Mouse (Mus musculus) E14TG2a.4 (cell line): ENCODE data around the gene Sprr2a3.
"Not testable (repeated sequence)": the region's sequence is repeated elsewhere in the genome, so short reads cannot be mapped to it uniquely, and the experiment has no call there.

ENCODE experiments used
- H3K27me3 ChIP-seq: 2 replicates; pipeline ENCODE4 v1.6.1; 2014; ENCODE audit warnings: low read length, control low read depth; ENCODE audit not compliant: insufficient read depth
- H3K36me3 ChIP-seq: 2 replicates; pipeline ENCODE4 v1.6.1; 2014; ENCODE audit warnings: low read length, control low read depth; ENCODE audit not compliant: insufficient read depth
- H3K4me1 ChIP-seq: replicated peaks from 2 replicates; pipeline ENCODE4 v1.6.1; 2014; ENCODE audit warnings: low read depth, low read length, control low read depth
- H3K4me3 ChIP-seq: replicated peaks from 2 replicates; pipeline ENCODE4 v1.5.1; 2014; ENCODE audit warnings: mild to moderate bottlenecking, low read length
- H3K9me3 ChIP-seq: 2 replicates; pipeline ENCODE4 v1.6.1; 2014; ENCODE audit warnings: low read length, control low read depth

Gene Sprr2a3

DNA sequence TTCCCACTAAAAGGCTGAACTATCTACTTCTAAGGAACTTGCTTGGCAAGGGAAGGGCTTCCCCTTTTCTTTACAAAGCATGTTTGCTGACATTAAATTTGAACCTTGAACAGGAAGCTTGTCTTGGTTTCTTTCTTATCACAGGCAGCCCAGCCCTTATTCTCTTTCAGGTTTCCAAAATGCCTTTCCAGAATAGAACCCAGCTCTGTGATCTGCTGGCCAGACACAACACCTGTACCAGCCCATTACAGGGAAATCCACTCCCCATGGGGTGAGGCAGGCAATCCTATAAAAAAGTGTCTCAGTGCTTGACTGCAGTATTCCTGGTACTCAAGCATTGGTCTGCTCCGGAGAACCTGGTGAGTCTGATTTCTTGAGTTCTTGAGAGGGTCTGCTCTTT lies at the start of gene Sprr2a3:
Gene Sprr2a3, plus strand, starts transcription at position 317 of the 400 bp plus-strand sequence.
- H3K9me3 ChIP-seq, H3K27me3 ChIP-seq, H3K36me3 ChIP-seq, H3K4me3 ChIP-seq, H3K4me1 ChIP-seq: not testable (repeated sequence)

DNA sequence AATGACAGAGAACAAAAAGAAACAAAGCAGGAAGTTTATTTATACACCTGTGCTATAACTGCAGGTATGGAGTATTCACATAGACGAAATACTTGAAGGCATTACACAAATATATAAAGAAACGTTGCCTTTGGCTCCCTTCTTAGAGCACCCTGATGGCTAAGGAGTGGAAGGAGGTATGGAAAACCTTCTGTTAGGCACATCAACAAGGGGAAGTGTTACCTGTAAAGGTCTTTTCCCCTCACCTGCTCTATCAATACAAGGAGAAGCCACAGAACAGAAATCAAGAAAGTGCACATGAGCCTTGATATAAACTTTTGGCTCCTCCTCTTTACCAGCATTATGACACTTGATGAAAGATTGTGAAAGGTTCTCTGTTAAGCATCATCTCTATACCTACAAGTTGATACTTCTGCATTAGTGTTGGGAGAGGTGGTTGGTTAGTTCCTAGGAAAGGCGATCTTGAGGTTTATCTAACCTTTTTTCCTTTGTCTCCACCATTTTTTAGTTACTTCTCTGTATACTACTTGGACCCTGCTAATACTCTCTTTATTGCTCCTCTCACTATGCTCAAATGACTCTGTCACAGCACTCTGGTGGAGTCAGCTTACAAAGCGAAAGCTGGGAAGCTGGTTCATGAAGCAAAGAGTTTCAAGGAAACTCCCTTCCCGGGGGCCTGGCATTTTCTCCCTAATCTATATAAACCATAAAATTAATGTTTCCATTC lies 48.6 kb upstream of the Sprr2a3 start:
- not testable (repeated sequence) for H3K36me3 ChIP-seq, H3K4me3 ChIP-seq, H3K27me3 ChIP-seq, H3K4me1 ChIP-seq, H3K9me3 ChIP-seq

GRCm38 (mm10) chr3:92238736-92239135 lies 46.5 kb upstream of the Sprr2a3 start:
- not testable (repeated sequence) for H3K4me3 ChIP-seq, H3K9me3 ChIP-seq, H3K27me3 ChIP-seq, H3K4me1 ChIP-seq, H3K36me3 ChIP-seq

DNA sequence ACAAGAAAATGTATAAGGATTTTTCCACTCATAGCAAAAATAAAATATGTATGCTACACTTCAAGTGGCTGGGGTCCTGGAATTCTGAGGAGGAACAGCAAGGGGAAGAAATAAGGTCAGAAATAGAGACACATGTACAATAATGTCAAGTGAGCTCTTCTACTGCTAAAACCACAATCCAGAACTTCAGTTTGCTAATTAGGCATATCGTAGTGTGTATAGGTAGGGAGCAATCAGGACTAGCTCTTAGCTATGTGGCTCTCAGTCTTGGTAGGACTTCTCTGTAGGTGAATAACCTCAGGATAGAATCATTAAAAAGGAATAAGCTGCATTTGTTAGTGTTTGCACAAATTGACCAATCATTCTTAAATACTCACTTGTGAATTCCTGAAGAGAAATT lies 46.0 kb upstream of the Sprr2a3 start:
- H3K36me3 ChIP-seq, H3K4me3 ChIP-seq, H3K9me3 ChIP-seq, H3K4me1 ChIP-seq, H3K27me3 ChIP-seq: not testable (repeated sequence)

DNA sequence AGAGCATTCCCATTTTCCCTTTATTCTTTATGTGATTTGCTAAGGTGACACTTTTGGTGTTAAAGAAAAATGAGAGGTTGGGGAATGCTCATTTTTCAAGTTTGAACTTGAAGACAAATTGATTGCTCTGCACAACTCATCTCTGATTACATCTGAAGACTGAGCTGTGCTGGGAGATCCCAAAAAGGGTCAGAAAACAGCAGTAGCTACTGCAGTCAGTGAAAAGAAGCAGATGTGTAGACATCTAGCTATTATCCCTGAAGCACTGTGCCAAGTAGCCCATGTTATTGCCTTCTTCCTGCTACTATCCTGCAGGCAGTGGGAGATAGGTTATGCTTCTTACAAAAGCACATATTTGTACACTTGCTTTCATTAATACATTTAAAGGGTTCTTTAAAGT lies 40.4 kb upstream of the Sprr2a3 start:
- not testable (repeated sequence) for H3K27me3 ChIP-seq, H3K4me1 ChIP-seq, H3K36me3 ChIP-seq, H3K9me3 ChIP-seq, H3K4me3 ChIP-seq

- not testable (repeated sequence) for H3K27me3 ChIP-seq, H3K9me3 ChIP-seq, H3K36me3 ChIP-seq, H3K4me1 ChIP-seq, H3K4me3 ChIP-seq
These were observed 39.0 kb upstream of the Sprr2a3 start for GRCm38 (mm10) chr3:92246245-92246644.

GRCm38 (mm10) chr3:92248494-92248893 lies 36.7 kb upstream of the Sprr2a3 start:
- not testable (repeated sequence) for H3K27me3 ChIP-seq, H3K4me3 ChIP-seq, H3K4me1 ChIP-seq, H3K36me3 ChIP-seq, H3K9me3 ChIP-seq

GRCm38 (mm10) chr3:92250450-92250849 lies 34.8 kb upstream of the Sprr2a3 start:
- H3K9me3 ChIP-seq, H3K27me3 ChIP-seq, H3K4me1 ChIP-seq, H3K4me3 ChIP-seq, H3K36me3 ChIP-seq: not testable (repeated sequence)

- not testable (repeated sequence) for H3K9me3 ChIP-seq, H3K36me3 ChIP-seq, H3K4me1 ChIP-seq, H3K4me3 ChIP-seq, H3K27me3 ChIP-seq
These were observed 31.4 kb upstream of the Sprr2a3 start for GRCm38 (mm10) chr3:92253860-92254259.

- not testable (repeated sequence) for H3K9me3 ChIP-seq, H3K4me3 ChIP-seq, H3K27me3 ChIP-seq, H3K4me1 ChIP-seq, H3K36me3 ChIP-seq
These were observed 26.7 kb upstream of the Sprr2a3 start for GRCm38 (mm10) chr3:92258526-92258925.

DNA sequence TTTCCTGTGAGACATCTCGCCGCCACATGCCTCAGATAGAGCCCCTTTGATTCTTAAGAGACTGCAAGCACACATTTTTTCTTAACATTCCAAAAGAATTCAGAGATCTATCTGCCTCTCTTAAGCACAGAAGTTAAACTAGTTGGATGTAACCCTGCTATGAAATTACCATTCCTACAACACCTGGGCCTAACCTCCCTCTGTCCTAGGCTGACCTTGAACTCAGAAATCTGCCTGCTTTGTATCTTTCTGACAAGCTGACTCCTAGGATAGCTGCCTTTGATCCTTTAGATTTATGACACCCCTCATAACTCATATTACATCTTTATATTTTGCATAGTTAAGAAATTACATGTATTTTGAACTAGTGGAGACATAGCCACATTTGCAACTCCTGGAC lies 21.8 kb upstream of the Sprr2a3 start:
- H3K4me1 ChIP-seq, H3K9me3 ChIP-seq, H3K4me3 ChIP-seq, H3K27me3 ChIP-seq, H3K36me3 ChIP-seq: not testable (repeated sequence)

DNA sequence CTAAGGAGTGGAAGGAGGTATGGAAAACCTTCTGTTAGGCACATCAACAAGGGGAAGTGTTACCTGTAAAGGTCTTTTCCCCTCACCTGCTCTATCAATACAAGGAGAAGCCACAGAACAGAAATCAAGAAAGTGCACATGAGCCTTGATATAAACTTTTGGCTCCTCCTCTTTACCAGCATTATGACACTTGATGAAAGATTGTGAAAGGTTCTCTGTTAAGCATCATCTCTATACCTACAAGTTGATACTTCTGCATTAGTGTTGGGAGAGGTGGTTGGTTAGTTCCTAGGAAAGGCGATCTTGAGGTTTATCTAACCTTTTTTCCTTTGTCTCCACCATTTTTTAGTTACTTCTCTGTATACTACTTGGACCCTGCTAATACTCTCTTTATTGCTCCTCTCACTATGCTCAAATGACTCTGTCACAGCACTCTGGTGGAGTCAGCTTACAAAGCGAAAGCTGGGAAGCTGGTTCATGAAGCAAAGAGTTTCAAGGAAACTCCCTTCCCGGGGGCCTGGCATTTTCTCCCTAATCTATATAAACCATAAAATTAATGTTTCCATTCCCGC lies 13.7 kb upstream of the Sprr2a3 start:
- H3K9me3 ChIP-seq, H3K4me3 ChIP-seq, H3K27me3 ChIP-seq, H3K36me3 ChIP-seq, H3K4me1 ChIP-seq: not testable (repeated sequence)

DNA sequence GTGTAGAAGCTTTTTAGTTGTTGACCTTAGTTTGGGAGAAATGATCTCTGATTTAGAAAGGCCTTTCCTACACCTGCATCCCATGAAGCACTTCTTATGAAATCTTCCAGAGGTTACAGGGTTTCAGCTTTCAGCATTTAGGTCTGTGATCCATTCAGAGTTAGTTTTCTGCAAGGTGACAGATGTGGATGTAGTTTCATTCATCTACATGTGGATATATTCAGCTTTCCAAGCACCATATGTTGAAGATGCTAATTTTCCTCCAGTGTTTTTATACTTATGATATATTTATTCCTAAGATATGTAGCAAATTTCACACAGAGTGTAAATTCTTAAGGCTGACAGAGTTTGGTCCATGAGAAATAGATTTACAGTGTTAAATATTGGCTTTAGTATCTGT lies 11.7 kb upstream of the Sprr2a3 start:
- not testable (repeated sequence) for H3K4me1 ChIP-seq, H3K36me3 ChIP-seq, H3K9me3 ChIP-seq, H3K4me3 ChIP-seq, H3K27me3 ChIP-seq

GRCm38 (mm10) chr3:92274018-92274417 lies 11.2 kb upstream of the Sprr2a3 start:
- not testable (repeated sequence) for H3K4me3 ChIP-seq, H3K27me3 ChIP-seq, H3K9me3 ChIP-seq, H3K4me1 ChIP-seq, H3K36me3 ChIP-seq

DNA sequence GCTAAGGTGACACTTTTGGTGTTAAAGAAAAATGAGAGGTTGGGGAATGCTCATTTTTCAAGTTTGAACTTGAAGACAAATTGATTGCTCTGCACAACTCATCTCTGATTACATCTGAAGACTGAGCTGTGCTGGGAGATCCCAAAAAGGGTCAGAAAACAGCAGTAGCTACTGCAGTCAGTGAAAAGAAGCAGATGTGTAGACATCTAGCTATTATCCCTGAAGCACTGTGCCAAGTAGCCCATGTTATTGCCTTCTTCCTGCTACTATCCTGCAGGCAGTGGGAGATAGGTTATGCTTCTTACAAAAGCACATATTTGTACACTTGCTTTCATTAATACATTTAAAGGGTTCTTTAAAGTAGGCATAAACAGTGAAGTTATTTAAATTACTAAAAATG lies 5.6 kb upstream of the Sprr2a3 start:
- not testable (repeated sequence) for H3K4me3 ChIP-seq, H3K36me3 ChIP-seq, H3K9me3 ChIP-seq, H3K27me3 ChIP-seq, H3K4me1 ChIP-seq
